Mouse (Mus musculus) CD4-positive, CD25-positive, alpha-beta regulatory T cell, adult 2 months (primary cell): ENCODE measurements around the gene Tars2.
"Not testable (repeated sequence)": the region's sequence is repeated elsewhere in the genome, so short reads cannot be mapped to it uniquely, and the experiment has no call there.

ENCODE experiments used
- DNase-seq: peaks from one replicate; pipeline ENCODE4 v3.0.0-alpha.2; 2012; ENCODE audit warnings: low read depth, low spot score

Tars2 gene

DNA sequence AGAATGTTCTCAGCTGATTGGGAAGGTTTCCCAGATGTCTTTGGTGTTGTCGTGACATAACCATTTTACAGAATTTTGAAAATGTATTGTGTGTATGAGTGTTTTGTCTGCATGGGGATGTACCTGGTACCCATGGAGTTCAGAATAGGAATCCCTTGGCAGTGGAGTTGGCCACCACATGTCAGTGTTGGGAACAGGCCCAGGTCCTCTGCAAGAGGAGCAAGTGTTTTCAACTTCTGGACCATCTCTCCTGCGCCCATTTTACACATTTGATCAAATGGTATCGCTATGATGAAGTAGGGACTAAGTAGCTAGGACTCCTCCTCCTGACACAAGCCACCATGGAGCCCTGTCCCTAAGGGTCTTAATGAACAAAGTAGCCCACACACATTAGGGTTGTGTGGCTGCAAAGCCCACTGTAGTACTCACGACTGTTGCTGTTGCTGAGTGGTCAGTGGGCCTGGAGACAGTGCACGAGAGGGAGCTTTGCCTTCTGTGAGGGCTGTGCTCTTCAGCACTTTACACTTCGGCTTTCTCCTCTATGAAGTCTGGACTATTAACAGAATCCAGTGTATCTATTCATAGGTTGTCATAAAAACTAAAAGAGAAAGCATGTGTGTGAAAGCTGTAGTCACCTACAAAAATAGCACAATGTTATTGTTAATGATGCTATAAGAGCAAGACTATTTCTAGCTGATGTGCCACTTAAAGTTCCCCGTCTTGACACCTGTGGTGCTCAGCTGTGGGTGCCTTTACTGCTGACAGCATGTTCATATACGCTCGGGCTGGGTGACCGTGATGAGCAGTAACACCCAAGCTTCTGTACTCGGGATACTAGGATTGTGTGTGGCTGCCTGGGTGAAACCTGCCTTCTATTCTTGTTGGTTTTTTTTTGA lies 65.0 kb downstream of the Tars2 start:
- DNase-seq = no peak

DNA sequence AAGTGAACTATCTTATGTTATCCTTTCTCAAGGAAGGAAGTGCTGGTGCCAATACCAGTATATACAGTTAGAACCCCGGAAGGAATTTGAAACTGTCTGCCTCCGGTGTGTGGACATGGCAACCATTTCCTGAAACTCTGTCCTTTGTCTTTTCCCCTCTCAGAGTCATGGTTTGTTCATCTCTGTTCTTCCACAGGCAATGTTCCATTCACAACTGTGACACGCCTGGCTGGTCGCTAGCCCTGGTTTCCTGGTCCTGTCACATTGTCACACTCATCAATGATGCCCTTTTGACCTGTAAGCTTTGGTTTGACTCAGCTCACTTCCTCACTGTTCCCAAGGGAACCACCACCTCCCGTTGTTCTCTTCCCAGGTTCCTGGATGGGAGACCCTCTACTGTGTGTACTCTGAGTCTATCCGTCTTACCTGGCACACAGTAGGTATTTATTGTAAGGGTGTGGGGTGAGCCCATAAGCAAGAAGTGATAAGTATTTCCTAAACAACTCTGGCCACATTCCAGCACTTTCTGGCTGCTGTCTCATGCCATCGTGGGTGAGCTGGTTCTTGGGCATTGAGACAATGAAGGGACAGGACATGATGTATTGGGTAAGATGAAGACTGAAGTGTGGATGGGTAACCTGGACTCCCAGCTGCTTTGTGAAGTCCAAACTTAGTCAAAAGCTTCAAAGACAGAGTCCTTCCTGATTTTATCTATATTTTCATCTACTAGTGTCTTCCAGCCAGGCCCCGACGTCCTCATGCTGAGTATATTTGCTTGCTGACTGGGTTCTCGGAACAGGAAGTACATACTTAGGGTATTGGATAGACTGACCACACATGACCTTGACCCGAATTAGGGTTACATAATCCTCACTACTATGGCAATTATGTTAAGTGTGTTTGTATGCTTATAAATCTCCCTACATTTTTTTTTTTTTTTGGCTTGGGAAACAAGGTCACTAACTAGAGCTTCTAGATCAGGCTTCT lies 65.9 kb downstream of the Tars2 start:
- no peak for DNase-seq

DNA sequence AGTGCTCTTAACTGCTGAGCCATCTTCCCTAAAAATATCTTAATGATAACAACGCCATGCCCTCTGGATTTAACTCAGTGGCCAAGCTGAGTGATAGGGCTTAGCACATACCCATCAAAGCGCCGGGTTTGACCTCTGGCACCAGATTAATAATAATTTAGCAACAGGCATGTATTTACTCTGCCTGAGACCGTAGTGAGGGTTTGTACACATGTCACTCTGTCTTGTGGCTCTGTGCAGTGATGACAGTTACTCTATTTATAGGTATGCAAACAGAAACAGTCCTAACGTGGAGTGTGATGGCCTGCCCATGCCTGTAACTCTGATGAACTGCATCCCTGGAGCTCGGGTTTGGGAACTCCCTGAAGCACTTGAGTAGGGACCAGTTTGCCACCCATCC lies 67.3 kb downstream of the Tars2 start:
- DNase-seq = no peak

DNA sequence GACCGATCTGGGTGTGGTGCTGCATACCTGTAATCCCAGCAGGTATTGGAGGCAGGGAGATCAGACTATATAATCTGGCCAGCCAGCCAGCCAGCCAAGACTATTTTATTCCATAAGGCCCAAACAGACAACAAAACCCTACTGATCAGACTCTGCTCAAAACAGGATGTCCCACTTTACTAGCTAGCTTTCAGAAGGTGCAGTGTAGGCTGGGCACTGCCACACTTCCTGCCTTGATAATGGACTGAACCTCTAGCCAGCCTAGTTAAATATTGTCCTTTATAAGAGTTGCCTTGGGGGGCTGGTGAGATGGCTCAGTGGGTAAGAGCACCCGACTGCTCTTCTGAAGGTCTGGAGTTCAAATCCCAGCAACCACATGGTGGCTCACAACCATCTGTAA lies 69.5 kb downstream of the Tars2 start:
- DNase-seq = not testable (repeated sequence)
